Mouse (Mus musculus): ENCODE data around the gene Cyp46a1. TPM values are rescaled to one million over a fixed set of nuclear protein-coding genes. Genes with fewer than 3 reads are reported as not detected.

Cyp46a1 gene
- total and polyA plus RNA-seq, 3 experiments = not detected

DNA sequence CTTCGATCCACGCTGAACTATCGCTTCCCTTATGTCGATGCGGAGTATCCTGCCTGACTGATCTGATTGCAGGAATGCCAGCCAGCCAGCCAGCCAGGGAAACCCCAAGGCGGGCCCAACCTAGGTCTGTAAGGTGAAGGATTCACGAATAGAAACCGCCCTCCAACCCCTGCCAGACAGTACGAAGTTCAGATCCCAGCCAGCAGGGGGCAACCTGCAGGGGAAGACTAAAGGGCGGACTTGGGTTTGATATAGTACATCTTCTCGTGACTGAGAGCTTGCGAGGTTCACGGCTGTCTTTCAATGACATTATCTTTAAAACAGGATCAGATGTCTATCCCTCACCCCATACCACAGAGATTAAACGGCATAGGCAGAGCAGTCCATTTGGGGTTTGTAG is 26.6 kb upstream of the Cyp46a1 start:
- Histone ChIP-seq H3K4me3 (ENCODE audit: control insufficient read depth in 1 of 2, insufficient read depth in 1 of 2, low read depth in 2 of 2, low read length in 2 of 2) (no peak overlapping the region), H3K27me3 (ENCODE audit: control insufficient read depth in 1 of 2, insufficient read depth in 2 of 2, low read length in 2 of 2) (no peaks in the 10 kb centered on the region), H3K4me1 (ENCODE audit: control insufficient read depth in 1 of 2, insufficient read depth in 2 of 2, low read length in 2 of 2) (no peaks in the 10 kb centered on the region), H3K79me2 (ENCODE audit: control insufficient read depth, insufficient read depth, low read length, poor library complexity) (no peaks in the 10 kb centered on the region), H3K36me3 (ENCODE audit: control insufficient read depth in 1 of 2, insufficient read depth in 2 of 2, low read length in 2 of 2) (no peaks in the 10 kb centered on the region), H3K9me3 (replicated peaks; ENCODE audit: insufficient read depth, low read length) (no peaks in the 10 kb centered on the region), H3K27ac (ENCODE audit: control insufficient read depth, low read depth, low read length) (no peak overlapping the region), H3K9ac (ENCODE audit: control insufficient read depth, low read depth, low read length, poor library complexity, severe bottlenecking) (no peak overlapping the region)
- no peak for DNase-seq (ENCODE audit: low read depth, low spot score)
- TF ChIP-seq MYC (IDR thresholded peaks at IDR 0.05; ENCODE audit: low read depth, low read length) (no peak), MXI1 (IDR thresholded peaks at IDR 0.05; ENCODE audit: low read depth, low read length) (no peak), CTCF (IDR thresholded peaks at IDR 0.05 in 2 of 3, conservative IDR thresholded peaks at IDR 0.05 in 1 of 3; ENCODE audit: control insufficient read depth in 1 of 3, insufficient read depth in 1 of 3, low read depth in 2 of 3, low read length in 3 of 3, poor library complexity in 1 of 3, severe bottlenecking in 1 of 3) (peak in 1 of 3 experiments; percentile 7; a peak in 2 of 6 replicates)

DNA sequence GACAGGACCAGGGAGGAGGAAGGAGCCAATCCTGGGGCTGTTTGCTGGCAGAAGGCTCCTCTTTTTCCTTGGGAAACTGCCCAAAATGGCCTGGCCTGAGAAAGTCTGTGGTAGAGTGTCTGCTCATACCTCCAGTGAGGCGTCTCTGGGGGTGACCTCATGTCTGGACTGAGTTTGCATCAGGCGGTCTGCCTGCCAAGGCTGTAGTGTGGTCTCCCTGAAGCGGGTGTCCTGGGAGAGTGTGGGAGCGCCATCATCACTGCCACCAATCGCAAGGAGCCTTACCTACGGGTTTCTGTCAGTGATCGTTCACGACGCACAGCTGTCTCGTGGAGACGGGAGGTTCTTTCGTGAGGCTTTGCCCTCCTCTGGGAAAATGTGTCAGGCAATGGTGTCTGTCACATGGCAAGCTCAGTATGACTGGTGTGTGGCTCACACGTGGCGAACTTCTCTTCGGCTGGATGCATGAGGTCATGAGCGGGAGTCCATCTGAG is 25.8 kb upstream of the Cyp46a1 start:
- Histone ChIP-seq H3K9ac (ENCODE audit: control insufficient read depth, low read depth, low read length, poor library complexity, severe bottlenecking) (no peak overlapping the region), H3K27ac (ENCODE audit: control insufficient read depth, low read depth, low read length) (no peak overlapping the region), H3K79me2 (ENCODE audit: control insufficient read depth, insufficient read depth, low read length, poor library complexity) (no peaks in the 10 kb centered on the region), H3K36me3 (ENCODE audit: control insufficient read depth in 1 of 2, insufficient read depth in 2 of 2, low read length in 2 of 2) (no peaks in the 10 kb centered on the region), H3K27me3 (ENCODE audit: control insufficient read depth in 1 of 2, insufficient read depth in 2 of 2, low read length in 2 of 2) (no peaks in the 10 kb centered on the region), H3K4me1 (ENCODE audit: control insufficient read depth in 1 of 2, insufficient read depth in 2 of 2, low read length in 2 of 2) (no peaks in the 10 kb centered on the region), H3K4me3 (ENCODE audit: control insufficient read depth in 1 of 2, insufficient read depth in 1 of 2, low read depth in 2 of 2, low read length in 2 of 2) (no peak overlapping the region), H3K9me3 (replicated peaks; ENCODE audit: insufficient read depth, low read length) (no peaks in the 10 kb centered on the region)
- DNase-seq (ENCODE audit: low read depth, low spot score) = no peak
- TF ChIP-seq POLR2A (IDR thresholded peaks at IDR 0.05; ENCODE audit: control insufficient read depth in 1 of 2, insufficient read depth in 1 of 2, low read depth in 1 of 2, low read length in 2 of 2, poor library complexity in 1 of 2) (no peak), KAT2A (conservative IDR thresholded peaks at IDR 0.05; ENCODE audit: low read depth, low read length) (no peak), MXI1 (IDR thresholded peaks at IDR 0.05; ENCODE audit: low read depth, low read length) (no peak), ZC3H11A (IDR thresholded peaks at IDR 0.05; ENCODE audit: low read depth, low read length) (no peak), MEF2A (IDR thresholded peaks at IDR 0.05; ENCODE audit: extremely low read depth, insufficient replicate concordance, low read depth, low read length, poor library complexity, severe bottlenecking) (no peak), USF1 (IDR thresholded peaks at IDR 0.05; ENCODE audit: low read depth, low read length) (no peak), POLR2AphosphoS2 (IDR thresholded peaks at IDR 0.05; ENCODE audit: low read length) (no peak), ZNF384 (IDR thresholded peaks at IDR 0.05; ENCODE audit: low read depth, low read length) (no peak), CHD2 (IDR thresholded peaks at IDR 0.05; ENCODE audit: low read length) (no peak), MYB (IDR thresholded peaks at IDR 0.05; ENCODE audit: low read depth, low read length) (no peak), NELFE (IDR thresholded peaks at IDR 0.05; ENCODE audit: low read depth, low read length) (no peak), CTCF (IDR thresholded peaks at IDR 0.05 in 2 of 3, conservative IDR thresholded peaks at IDR 0.05 in 1 of 3; ENCODE audit: control insufficient read depth in 1 of 3, insufficient read depth in 1 of 3, low read depth in 2 of 3, low read length in 3 of 3, poor library complexity in 1 of 3, severe bottlenecking in 1 of 3) (no peak)

DNA sequence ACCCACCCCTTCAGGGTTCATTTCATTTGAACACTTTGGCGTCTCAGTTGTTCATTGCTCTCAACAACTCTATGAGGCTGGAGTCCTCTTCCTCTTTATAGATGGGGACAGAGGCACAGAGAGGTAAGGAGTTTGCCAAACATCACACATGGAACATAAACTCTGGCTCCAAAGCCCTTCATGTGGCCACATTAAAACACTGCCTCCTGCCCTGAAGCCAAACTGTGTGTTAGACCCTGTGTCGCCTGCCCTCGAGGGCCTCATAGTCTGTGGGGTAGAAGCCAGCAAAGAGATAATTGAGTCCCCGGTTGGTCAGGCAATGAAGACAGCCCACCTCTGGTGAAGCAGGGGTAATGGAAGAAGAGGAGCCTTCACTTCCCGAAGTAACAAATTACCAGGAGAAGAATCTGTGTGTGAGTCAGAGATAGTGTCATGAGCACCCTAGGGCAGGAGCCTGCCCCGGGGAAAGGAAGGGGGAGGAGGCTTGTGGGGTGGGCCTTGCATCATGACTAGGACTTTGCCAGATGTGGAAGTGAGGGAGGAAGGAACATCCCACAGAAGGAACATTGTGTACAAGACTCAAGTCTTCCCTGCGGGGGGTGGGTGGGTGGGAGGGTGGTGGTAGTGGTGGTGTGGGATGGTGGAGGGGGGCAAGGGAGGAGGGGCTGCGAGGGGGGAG is 24.9 kb upstream of the Cyp46a1 start:
- Histone ChIP-seq H3K9ac (ENCODE audit: control insufficient read depth, low read depth, low read length, poor library complexity, severe bottlenecking) (no peak overlapping the region), H3K4me1 (ENCODE audit: control insufficient read depth in 1 of 2, insufficient read depth in 2 of 2, low read length in 2 of 2) (no peaks in the 10 kb centered on the region), H3K36me3 (ENCODE audit: control insufficient read depth in 1 of 2, insufficient read depth in 2 of 2, low read length in 2 of 2) (no peaks in the 10 kb centered on the region), H3K27me3 (ENCODE audit: control insufficient read depth in 1 of 2, insufficient read depth in 2 of 2, low read length in 2 of 2) (no peaks in the 10 kb centered on the region), H3K4me3 (ENCODE audit: control insufficient read depth in 1 of 2, insufficient read depth in 1 of 2, low read depth in 2 of 2, low read length in 2 of 2) (no peak overlapping the region), H3K27ac (ENCODE audit: control insufficient read depth, low read depth, low read length) (no peak overlapping the region), H3K9me3 (replicated peaks; ENCODE audit: insufficient read depth, low read length) (no peaks in the 10 kb centered on the region), H3K79me2 (ENCODE audit: control insufficient read depth, insufficient read depth, low read length, poor library complexity) (no peaks in the 10 kb centered on the region)
- TF ChIP-seq UBTF (IDR thresholded peaks at IDR 0.05; ENCODE audit: borderline replicate concordance, insufficient read depth, low read depth, low read length) = no peak
- no peak for TF ChIP-seq CTCF (IDR thresholded peaks at IDR 0.05 in 2 of 3, conservative IDR thresholded peaks at IDR 0.05 in 1 of 3; ENCODE audit: control insufficient read depth in 1 of 3, insufficient read depth in 1 of 3, low read depth in 2 of 3, low read length in 3 of 3, poor library complexity in 1 of 3, severe bottlenecking in 1 of 3)
- no peak for DNase-seq (ENCODE audit: low read depth, low spot score)

Data from MEL (cell line).